Mouse (Mus musculus): Measurements from ENCODE around the gene Rcc1. TPM values are rescaled to one million over a fixed set of nuclear protein-coding genes. Genes with fewer than 3 reads are reported as not detected.

Rcc1 gene
- 86.3 and 88.2 TPM in 2 replicates for polyA plus RNA-seq (2016; fragmentation: Nextera tagmentation; extraction: Ambion mirVana)

GRCm38 (mm10) chr4:132353481-132353885 lies at the start of gene Rcc1:
Rcc1 (minus strand) TSS chr4:132353605.
- Histone ChIP-seq H3K4me1 (peaks cover 15% of the 10 kb centered on the region; the same call in 1 of the 2 replicates), H3K36me3 (peaks cover 24% of the 10 kb centered on the region), H3K4me3 (peak within 1 kb of the TSS; percentile 76), H3K9me3 (no peaks in the 10 kb centered on the region), H3K9ac (peak within 1 kb of the TSS; percentile 81), H3K27ac (peak within 1 kb of the TSS; percentile 95), H3K4me2 (replicated peaks) (peak within 1 kb of the TSS; percentile 88), H3K27me3 (no peaks in the 10 kb centered on the region)
- under 1% methylated on average over 31 of the region's 31 CpGs for WGBS
- peak; percentile 93 for ATAC-seq (ENCODE audit: insufficient number of reproducible peaks, insufficient read depth, low FRiP score, low TSS enrichment)

GRCm38 (mm10) chr4:132401016-132401415 lies 47.6 kb upstream of the Rcc1 start:
- H3K27me3 ChIP-seq, result no peaks in the 10 kb centered on the region
- WGBS, result 94% methylated on average over 9 of the region's 9 CpGs
- no peak overlapping the region for H3K9ac ChIP-seq
- H3K4me1 ChIP-seq, result peaks cover 15% of the 10 kb centered on the region
- no peak overlapping the region for H3K27ac ChIP-seq
- no peak overlapping the region for H3K4me3 ChIP-seq
- no peak for ATAC-seq (ENCODE audit: insufficient number of reproducible peaks, insufficient read depth, low FRiP score, low TSS enrichment)
- no peaks in the 10 kb centered on the region for H3K9me3 ChIP-seq
- no peak overlapping the region for H3K4me2 ChIP-seq (replicated peaks)
- H3K36me3 ChIP-seq, result no peaks in the 10 kb centered on the region

- no peak overlapping the region for H3K4me2 ChIP-seq (replicated peaks)
- ATAC-seq (ENCODE audit: insufficient number of reproducible peaks, insufficient read depth, low FRiP score, low TSS enrichment), result no peak
- 59% methylated on average over 5 of the region's 5 CpGs for WGBS
- H3K9ac ChIP-seq, result no peak overlapping the region
- no peaks in the 10 kb centered on the region for H3K9me3 ChIP-seq
- H3K4me1 ChIP-seq, result peaks cover 15% of the 10 kb centered on the region
- no peak overlapping the region for H3K27ac ChIP-seq
- H3K36me3 ChIP-seq, result no peaks in the 10 kb centered on the region
- no peak overlapping the region for H3K4me3 ChIP-seq
- H3K27me3 ChIP-seq, result no peaks in the 10 kb centered on the region
Observed at GRCm38 (mm10) chr4:132398863-132399262, 45.5 kb upstream of the Rcc1 start.

GRCm38 (mm10) chr4:132398045-132398774 lies 44.8 kb upstream of the Rcc1 start:
- no peak overlapping the region for H3K9ac ChIP-seq
- peak overlapping the region; percentile 31; the same call in 1 of the 2 replicates for H3K27ac ChIP-seq
- H3K4me3 ChIP-seq, result peak overlapping the region; percentile 9; the same call in 1 of the 2 replicates
- peak overlapping the region; percentile 35 for H3K4me2 ChIP-seq (replicated peaks)
- no peaks in the 10 kb centered on the region for H3K9me3 ChIP-seq
- no peaks in the 10 kb centered on the region for H3K27me3 ChIP-seq
- no peaks in the 10 kb centered on the region for H3K36me3 ChIP-seq
- peaks cover 15% of the 10 kb centered on the region for H3K4me1 ChIP-seq
- 32% methylated on average over 11 of the region's 11 CpGs for WGBS
- 0 out of 2 replicates have a peak, but pooled peaks have one; percentile 67 for ATAC-seq (ENCODE audit: insufficient number of reproducible peaks, insufficient read depth, low FRiP score, low TSS enrichment)

- H3K27me3 ChIP-seq, result no peaks in the 10 kb centered on the region
Observed at GRCm38 (mm10) chr4:132397120-132397519, 43.7 kb upstream of the Rcc1 start.

GRCm38 (mm10) chr4:132396251-132396650 lies 42.8 kb upstream of the Rcc1 start:
- no peak overlapping the region for H3K27ac ChIP-seq
- peaks cover 15% of the 10 kb centered on the region for H3K4me1 ChIP-seq
- H3K27me3 ChIP-seq, result no peaks in the 10 kb centered on the region
- WGBS, result 93% methylated on average over 7 of the region's 7 CpGs
- H3K9me3 ChIP-seq, result no peaks in the 10 kb centered on the region
- no peak for ATAC-seq (ENCODE audit: insufficient number of reproducible peaks, insufficient read depth, low FRiP score, low TSS enrichment)
- no peak overlapping the region for H3K9ac ChIP-seq
- H3K36me3 ChIP-seq, result no peaks in the 10 kb centered on the region
- no peak overlapping the region for H3K4me3 ChIP-seq
- H3K4me2 ChIP-seq (replicated peaks), result no peak overlapping the region

More at GRCm38 (mm10) chr4:132397120-132397519, 43.7 kb upstream of the Rcc1 start:
- WGBS, result 83% methylated on average over 3 of the region's 3 CpGs
- H3K4me1 ChIP-seq, result peaks cover 15% of the 10 kb centered on the region
- H3K9ac ChIP-seq, result no peak overlapping the region
- no peak for ATAC-seq (ENCODE audit: insufficient number of reproducible peaks, insufficient read depth, low FRiP score, low TSS enrichment)
- no peak overlapping the region for H3K27ac ChIP-seq
- H3K9me3 ChIP-seq, result no peaks in the 10 kb centered on the region
- no peak overlapping the region for H3K4me2 ChIP-seq (replicated peaks)
- H3K36me3 ChIP-seq, result no peaks in the 10 kb centered on the region
- H3K4me3 ChIP-seq, result no peak overlapping the region

- Histone ChIP-seq H3K9ac (no peak overlapping the region), H3K36me3 (peaks cover 6% of the 10 kb centered on the region), H3K4me3 (no peak overlapping the region), H3K4me2 (replicated peaks) (no peak overlapping the region), H3K9me3 (no peaks in the 10 kb centered on the region), H3K4me1 (no peaks in the 10 kb centered on the region), H3K27ac (no peak overlapping the region), H3K27me3 (no peaks in the 10 kb centered on the region)
- 92% methylated on average over 8 of the region's 8 CpGs for WGBS
- no peak for ATAC-seq (ENCODE audit: insufficient number of reproducible peaks, insufficient read depth, low FRiP score, low TSS enrichment)
Observed at GRCm38 (mm10) chr4:132391063-132391740, 37.8 kb upstream of the Rcc1 start.

- WGBS, result 85% methylated on average over 4 of the region's 4 CpGs
- H3K9me3 ChIP-seq, result no peaks in the 10 kb centered on the region
- no peak for ATAC-seq (ENCODE audit: insufficient number of reproducible peaks, insufficient read depth, low FRiP score, low TSS enrichment)
- no peak overlapping the region for H3K4me3 ChIP-seq
- no peak overlapping the region for H3K9ac ChIP-seq
- no peak overlapping the region for H3K27ac ChIP-seq
- H3K36me3 ChIP-seq, result peaks cover 23% of the 10 kb centered on the region
- no peaks in the 10 kb centered on the region for H3K4me1 ChIP-seq
- H3K4me2 ChIP-seq (replicated peaks), result no peak overlapping the region
- H3K27me3 ChIP-seq, result no peaks in the 10 kb centered on the region
Observed at GRCm38 (mm10) chr4:132389302-132389701, 35.9 kb upstream of the Rcc1 start.

GRCm38 (mm10) chr4:132387617-132388016 lies 34.2 kb upstream of the Rcc1 start:
- no peak overlapping the region for H3K4me2 ChIP-seq (replicated peaks)
- no peak overlapping the region for H3K27ac ChIP-seq
- H3K27me3 ChIP-seq, result no peaks in the 10 kb centered on the region
- H3K4me1 ChIP-seq, result no peaks in the 10 kb centered on the region
- no peaks in the 10 kb centered on the region for H3K9me3 ChIP-seq
- H3K36me3 ChIP-seq, result peaks cover 33% of the 10 kb centered on the region
- H3K4me3 ChIP-seq, result no peak overlapping the region
- WGBS, result 80% methylated on average over 5 of the region's 5 CpGs
- ATAC-seq (ENCODE audit: insufficient number of reproducible peaks, insufficient read depth, low FRiP score, low TSS enrichment), result no peak
- no peak overlapping the region for H3K9ac ChIP-seq

GRCm38 (mm10) chr4:132386846-132387245 lies 33.4 kb upstream of the Rcc1 start:
- no peaks in the 10 kb centered on the region for H3K4me1 ChIP-seq
- 88% methylated on average over 7 of the region's 7 CpGs for WGBS
- no peak overlapping the region for H3K9ac ChIP-seq
- H3K27me3 ChIP-seq, result no peaks in the 10 kb centered on the region
- H3K9me3 ChIP-seq, result no peaks in the 10 kb centered on the region
- peaks cover 39% of the 10 kb centered on the region for H3K36me3 ChIP-seq
- no peak for ATAC-seq (ENCODE audit: insufficient number of reproducible peaks, insufficient read depth, low FRiP score, low TSS enrichment)
- no peak overlapping the region for H3K27ac ChIP-seq
- no peak overlapping the region for H3K4me3 ChIP-seq
- no peak overlapping the region for H3K4me2 ChIP-seq (replicated peaks)

GRCm38 (mm10) chr4:132385771-132386410 lies 32.5 kb upstream of the Rcc1 start:
- Histone ChIP-seq H3K36me3 (peaks cover 39% of the 10 kb centered on the region), H3K4me2 (replicated peaks) (no peak overlapping the region), H3K9ac (no peak overlapping the region), H3K27me3 (no peaks in the 10 kb centered on the region), H3K4me3 (no peak overlapping the region), H3K9me3 (no peaks in the 10 kb centered on the region), H3K27ac (no peak overlapping the region), H3K4me1 (no peaks in the 10 kb centered on the region)
- ATAC-seq (ENCODE audit: insufficient number of reproducible peaks, insufficient read depth, low FRiP score, low TSS enrichment), result no peak
- 83% methylated on average over 8 of the region's 8 CpGs for WGBS

All from embryonic facial prominence, embryonic 12.5 days (tissue).